Mouse (Mus musculus): ENCODE data around the gene Rps23.
"Not testable (repeated sequence)": the region's sequence is repeated elsewhere in the genome, so short reads cannot be mapped to it uniquely, and the experiment has no call there.

The Rps23 gene

DNA sequence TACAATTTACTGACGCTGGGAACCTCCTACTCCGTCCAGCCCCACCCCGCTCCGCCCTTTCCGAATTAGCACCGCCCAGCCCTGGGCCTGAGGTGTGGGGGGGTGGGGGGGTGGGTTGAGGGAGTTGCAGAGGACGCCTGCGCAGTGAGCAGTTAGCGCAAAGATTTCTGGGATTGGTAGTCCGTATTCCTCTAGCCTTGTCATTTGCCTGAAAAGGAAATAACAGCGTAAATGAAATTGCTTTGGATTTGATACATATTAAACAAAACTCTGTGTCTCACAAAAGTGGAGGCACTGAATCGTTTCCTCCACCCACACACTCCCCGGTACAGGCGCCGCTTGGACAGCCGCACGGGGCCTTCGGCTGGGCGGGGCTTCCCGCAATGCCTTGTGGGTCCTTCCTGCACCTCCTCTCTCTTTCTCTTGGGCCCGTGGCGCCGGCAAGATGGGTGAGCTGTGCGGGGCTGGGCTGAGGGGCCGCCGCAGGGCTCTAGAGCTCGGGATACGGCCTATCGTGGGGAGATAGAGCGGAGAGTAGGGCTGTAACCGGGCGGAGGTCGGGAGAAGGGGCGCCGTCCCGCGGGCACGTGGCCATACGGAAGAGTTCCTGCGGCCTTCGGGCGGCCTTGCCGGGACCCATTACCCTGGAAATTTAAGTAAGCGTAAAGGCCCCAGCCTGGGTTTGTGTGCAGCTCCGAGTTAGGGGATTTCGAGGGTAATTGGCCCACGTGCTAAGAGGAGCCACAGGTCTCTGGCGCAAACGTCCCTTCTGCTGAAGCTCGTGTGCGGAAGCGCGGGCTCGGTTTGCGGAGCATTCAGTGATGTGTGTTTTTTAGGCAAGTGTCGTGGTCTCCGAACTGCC is at the start of gene Rps23:
Gene Rps23 (plus strand): TSS at position 208 of the 862 bp plus-strand sequence.
- peak; percentile 92 for DNase-seq (ENCODE audit: low read depth, low spot score)

DNA sequence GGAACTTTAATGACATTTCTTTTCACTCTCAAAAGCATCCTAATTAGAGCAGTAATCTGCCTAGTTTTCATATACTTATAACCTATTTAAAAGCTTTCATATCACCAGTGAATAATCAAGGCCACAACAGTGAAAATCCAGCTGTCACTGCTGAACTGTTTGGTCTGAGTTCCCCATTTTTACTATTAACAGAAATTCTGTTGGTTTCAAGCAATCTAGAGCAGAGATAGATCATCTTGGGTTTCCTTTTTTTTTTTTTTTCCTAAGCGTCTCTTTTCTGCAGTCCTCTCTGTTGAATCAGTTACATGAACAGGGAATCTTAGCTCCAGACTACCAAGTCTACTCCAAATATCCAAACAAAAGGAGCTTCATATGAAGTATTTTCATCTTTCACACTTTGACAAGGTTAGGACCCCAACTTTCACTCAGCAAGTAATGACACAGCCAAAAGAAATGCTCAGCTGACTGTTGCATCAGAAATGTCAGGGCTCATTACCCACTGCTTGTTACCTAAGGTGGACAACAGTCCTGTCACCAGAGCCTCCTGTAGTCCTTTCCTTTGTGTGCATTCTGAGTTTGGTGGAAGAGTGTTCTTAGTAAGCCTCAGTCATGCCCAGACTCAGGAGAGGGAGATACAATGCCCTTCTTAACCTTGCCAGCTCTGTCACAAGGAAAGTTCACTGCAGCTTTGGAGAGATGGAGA is 40.9 kb upstream of the Rps23 start:
- DNase-seq (ENCODE audit: low read depth, low spot score), result no peak

DNA sequence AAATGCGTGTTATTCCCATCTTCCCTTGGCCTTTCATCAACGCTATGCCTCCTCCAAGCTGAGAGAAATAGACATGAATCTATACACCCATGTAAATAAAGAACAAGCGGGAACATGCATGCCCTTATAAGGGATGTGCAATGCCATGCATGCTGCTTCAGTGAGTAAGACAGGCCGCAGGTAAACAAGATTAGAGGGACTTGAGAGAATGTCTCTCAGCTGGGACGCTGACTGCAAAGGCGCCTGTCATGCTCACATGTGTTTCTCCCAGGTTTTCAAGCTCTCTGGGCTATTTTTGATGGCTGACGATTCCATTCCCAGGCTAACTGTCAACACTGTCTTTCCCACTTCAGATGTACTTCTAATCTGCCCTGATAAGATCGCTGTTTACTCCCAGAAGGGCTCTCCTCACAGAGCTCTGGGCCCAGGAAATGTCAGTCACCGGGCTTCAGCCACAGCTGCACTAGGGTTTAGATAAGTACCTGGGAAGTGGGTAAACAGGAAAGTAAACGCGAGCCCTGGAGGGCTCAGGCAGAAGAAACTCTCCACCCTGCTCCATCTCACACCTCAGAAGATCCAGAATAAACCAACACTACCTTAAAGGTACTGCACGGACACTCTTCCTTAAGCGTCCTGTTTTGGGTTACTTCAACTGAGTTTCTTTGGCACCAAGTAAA is 36.8 kb upstream of the Rps23 start:
- no peak for DNase-seq (ENCODE audit: low read depth, low spot score)

DNA sequence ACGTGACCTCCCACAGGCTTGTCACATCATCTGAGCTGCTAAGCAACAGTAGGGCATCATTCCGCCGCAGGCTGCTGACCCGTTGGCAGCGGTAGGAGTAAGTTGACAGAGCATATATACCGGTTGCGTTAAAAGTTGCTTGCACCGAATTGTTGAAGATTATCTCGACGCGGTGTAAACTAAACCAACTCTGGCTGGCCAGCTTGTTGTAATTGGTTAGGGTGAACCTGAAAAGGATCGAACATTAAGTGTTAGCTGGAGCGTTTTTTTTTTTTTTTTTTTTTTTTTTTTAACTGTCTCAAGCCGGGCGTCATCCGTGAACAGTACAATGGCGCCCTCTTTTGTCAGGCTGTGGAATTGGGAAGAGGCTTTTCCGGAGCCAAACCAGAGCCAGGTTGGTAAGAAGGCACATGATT is 36.2 kb upstream of the Rps23 start:
- DNase-seq (ENCODE audit: low read depth, low spot score), result peak; percentile 34

DNA sequence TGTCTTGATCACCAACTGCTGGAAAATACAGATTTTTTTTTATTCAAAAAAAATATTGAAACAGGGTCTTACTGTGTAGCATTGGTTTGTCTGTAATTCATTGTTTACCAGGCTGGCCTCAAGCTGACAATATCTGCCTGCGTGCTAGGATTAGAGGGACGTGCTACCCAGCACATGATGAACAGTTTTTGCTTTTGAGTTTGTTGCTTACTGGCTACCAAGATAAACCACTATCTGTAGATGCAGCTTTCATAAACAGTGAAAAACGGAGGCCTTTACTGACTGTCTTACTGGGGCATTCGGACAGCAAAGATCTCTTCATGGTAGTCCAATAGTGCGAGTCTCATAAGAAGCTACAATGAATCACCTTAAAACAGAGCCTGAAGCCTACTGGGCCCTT is 32.6 kb upstream of the Rps23 start:
- no peak for DNase-seq (ENCODE audit: low read depth, low spot score)

DNA sequence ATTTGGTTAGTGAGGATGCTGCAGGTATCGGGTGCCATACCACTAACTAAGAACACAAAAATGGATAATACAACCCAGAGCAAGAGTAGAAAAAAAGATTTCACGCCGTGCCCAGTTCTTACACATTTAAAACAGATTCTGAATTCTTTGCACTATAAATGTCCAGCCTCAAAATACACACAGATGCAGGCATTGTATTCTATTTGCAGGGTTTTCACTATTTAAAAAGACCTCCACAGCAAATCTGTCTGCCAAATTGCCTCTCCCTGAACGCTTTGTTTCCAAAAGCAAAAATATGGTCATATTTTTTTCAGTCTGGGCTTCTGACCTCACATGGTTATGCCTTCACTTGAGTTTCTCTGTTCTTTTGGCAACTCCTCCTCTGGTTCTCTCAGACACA is 27.9 kb upstream of the Rps23 start:
- DNase-seq (ENCODE audit: low read depth, low spot score), result no peak

DNA sequence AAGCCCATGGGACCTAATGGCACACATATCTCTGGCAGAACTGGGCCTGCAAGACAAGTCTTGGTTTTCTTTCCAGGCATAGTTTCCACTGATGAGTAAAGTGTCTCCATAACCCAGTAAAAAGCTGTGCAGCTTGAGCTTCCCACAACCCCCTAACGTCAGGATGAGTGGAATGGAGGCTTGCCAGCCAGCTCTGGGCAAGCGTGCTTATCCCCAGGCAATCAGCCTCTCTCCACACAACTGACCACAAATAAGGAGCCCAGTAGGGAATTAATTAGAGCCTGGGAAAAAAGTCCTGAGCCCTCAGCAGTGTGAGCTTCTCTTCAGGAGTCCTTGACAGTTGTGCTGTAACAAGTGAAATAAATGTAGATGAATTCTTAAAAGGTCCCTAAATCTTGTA is 26.7 kb upstream of the Rps23 start:
- DNase-seq (ENCODE audit: low read depth, low spot score), result no peak

DNA sequence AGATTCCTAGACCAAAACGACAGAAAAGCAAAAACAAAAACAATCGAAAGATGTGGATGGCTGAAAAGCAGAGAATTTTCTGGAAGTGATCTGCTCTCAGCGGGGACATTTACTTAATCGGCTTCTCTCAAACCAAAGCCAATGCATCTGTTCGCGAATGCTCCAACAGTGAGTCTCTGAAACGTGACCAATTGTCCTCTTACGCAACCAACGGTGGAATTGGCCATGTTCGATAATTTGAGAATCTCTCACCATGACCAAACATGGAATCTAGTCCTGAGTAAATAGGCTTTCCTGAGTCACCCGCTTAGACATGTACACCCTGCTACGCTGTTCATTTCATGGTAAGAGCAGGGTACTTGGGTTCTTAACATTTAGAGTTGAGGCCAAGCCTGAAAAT is 25.9 kb upstream of the Rps23 start:
- DNase-seq (ENCODE audit: low read depth, low spot score), result no peak

DNA sequence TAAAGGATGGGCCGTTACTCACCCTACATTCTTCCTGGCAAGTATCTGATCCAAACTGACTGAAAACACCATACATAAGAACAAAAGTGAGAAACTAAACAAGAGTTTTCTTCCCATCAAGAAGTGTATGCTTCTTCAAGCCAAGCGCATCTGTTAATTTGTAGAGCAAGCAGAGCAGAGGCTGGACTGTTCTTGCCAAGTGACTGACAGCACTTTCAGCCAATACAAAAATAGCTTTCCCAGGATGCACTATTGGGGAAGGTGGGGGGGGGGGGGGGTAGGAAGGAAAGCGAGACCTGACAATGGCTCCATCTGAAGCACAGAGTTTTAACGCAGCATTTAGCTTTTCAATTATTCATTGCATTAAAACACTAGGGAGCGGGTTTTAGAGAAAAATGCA is 17.6 kb upstream of the Rps23 start, which contains the start of gene Atp6ap1l:
Gene Atp6ap1l (minus strand): TSS at position 180 of the 400 bp plus-strand sequence.
- no peak for DNase-seq (ENCODE audit: low read depth, low spot score)

DNA sequence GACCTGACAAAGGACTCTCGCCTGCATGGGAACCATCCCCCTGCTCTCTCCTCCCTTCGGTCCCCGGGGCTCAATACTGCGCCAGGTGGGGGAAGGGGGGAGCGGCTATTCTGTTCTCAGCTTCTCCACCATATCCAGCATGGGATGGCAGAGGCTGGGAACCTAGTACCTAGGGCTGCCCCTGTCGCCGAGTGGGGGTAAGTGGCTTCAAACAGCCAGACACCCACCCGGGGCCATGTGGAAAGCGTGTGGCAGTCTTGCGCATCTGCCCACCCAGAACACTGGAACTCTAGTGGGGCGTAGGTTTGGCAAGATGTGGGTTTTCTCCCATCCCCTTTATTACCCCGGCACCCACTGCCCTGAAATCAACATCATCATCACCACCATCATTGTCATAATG is 15.4 kb upstream of the Rps23 start:
- no peak for DNase-seq (ENCODE audit: low read depth, low spot score)

DNA sequence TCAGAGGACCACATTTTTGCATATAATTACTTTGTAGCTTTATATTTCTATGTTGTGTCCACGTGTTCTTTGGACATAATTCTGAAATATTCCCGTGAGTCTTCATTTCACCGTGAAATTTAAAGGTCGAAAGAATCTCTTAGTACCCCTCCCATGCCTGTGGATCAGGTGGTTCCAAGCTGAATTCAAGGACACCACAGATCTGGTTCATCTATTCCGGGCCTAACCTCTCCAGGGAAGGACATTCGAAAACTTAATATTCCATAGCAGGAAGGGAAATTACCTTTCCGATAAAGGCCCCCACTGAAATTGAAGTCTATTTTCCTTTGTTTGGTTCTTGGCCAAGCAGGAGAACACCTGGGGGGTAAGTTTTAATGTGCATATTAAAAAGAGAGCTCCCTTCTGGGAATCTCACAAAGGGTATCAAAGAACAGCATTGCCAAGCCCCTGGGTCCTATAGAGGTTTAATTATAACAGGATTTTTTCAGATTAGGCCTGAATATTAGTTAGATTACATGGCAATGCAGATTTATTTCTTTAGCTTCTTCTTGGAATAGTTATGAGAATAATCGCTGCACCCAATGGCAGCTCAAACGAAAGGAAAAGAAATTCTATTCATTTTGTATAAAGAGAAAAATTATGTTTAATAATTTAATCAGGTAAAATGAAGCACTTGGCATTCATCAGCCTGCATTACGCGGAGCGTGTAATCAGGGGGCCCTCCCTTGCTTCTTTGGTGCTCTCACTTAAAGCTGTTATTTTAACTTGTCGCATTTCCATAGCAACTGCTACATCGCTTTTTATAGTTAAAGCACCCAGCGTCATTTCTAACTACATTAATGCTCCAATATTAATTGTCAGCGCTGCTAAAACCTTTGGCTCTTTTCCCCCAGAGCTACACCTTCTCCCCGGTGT is 9.7 kb upstream of the Rps23 start:
- DNase-seq (ENCODE audit: low read depth, low spot score), result no peak

DNA sequence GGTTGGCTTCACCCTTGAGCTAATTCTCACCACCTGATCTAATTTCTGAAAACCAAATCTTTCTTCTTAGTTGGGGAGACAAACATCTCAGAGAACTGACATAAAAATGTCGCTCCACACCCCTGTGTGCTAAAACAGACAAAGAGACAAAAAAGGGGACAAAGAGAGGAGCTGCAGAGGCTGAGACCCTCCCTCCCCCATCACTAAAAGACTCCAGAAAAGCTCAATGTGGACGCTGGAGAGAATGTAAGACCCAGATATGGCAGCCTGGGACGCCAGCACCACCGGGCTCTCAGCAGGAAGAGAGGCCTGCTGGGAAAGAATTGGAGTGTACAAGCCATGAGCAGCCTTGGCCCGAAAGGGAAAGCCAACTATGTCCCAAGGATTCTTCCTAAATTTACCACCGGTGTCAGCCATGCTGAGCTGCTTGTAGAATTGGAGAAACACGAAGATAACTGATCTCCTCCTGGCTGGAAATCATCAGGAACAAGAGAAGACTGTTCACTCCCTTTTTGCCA is 9.0 kb upstream of the Rps23 start:
- DNase-seq (ENCODE audit: low read depth, low spot score), result no peak

DNA sequence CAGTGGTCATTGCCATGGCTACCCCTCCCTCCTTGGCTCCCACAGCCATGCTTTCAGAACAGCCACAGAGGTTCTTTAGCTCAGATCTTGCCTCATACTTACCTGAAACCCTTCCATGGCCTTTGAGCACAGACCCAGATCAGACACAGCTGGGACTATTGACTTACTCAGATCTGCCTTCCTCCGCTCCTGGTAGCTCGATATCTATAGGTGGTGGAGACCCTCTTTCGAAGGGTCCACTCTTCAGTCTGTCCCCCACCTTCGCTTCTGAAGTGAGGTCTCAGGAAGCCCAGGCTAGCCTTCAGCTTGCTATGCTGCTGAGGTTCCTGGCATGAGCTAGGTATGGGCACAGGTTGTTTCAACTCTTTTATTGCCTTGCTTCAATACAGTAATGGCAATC is 8.0 kb upstream of the Rps23 start:
- no peak for DNase-seq (ENCODE audit: low read depth, low spot score)

DNA sequence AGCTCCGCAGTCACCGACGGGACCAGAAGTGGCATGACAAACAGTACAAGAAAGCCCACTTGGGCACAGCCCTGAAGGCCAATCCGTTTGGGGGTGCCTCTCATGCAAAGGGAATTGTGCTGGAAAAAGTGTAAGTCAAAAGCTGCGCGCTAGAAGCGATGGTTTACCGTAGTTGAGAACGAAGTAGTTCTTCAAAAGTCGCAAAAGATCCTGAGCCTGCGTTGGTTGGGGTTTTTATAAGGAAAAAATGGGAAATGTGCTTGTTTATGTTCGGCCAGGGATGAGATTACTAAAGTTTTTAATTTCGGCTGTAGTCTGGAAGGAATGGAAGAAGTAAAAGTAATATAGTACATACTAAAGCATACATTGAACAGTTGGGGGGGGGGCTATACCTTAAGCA is 859 bp downstream of the Rps23 start:
- not testable (repeated sequence) for DNase-seq (ENCODE audit: low read depth, low spot score)

DNA sequence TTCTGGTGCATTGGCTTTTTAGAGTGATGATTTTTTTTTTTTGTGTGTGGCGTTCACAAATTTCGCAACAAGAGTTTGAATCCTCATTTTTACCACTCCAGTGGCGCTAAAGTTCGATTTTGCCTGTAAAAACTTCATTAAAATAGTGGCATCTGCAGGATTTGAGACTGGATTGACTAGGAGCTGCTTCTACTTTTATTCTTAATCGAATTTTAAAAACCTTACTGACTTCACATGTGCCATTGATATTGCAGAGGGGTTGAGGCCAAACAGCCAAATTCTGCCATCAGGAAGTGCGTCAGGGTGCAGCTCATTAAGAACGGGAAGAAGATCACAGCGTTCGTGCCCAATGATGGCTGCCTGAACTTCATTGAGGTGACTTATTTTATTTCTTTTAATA is 1.3 kb downstream of the Rps23 start:
- no peak for DNase-seq (ENCODE audit: low read depth, low spot score)

DNA sequence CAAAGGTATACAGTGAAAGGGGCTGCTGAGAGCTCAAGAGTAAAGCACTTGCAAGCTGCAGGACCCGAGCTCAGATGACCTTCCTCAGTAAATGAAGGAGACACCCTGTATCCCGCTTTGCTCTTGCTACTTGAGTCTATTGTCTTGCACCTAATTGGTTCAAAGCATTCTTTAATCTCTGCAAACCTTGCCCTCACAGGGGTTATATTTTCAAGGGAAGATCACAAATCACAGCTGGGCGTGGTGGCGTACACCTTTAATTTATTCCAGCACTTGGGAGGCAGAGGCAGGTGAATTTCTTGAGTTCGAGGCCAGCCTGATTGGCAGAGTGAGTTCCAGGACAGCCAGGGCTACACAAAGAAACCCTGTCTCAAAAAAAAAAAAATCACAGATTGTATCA is 2.4 kb downstream of the Rps23 start:
- no peak for DNase-seq (ENCODE audit: low read depth, low spot score)

DNA sequence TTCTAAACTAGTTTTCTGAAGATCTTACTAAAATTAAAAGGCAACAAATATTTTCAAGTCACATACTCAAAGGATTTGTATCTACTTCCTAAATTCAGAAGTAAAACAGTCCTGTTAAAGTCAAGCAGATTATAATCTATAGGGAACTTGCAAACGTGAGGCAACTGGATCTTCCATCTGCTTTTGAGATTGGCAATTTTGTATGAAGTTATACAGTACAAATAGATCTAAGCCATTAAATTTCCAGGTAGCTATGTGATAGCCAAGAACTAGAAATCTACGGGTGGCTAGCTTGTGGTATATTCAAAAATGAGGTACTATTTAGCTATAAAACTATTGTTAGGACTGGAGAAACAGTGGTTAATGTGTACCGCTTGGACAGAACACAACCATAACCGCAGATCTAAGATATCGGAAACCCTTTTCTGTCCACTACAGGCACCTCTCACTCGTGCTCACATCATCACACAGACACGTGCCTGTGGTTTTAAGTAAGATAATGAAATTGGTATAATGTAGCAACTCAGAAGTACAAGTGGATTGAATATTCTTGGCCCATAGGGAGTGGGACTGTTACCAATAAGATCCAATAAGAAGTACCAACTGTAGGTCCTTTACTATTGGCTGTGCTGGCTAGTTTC is 3.5 kb downstream of the Rps23 start:
- no peak for DNase-seq (ENCODE audit: low read depth, low spot score)

DNA sequence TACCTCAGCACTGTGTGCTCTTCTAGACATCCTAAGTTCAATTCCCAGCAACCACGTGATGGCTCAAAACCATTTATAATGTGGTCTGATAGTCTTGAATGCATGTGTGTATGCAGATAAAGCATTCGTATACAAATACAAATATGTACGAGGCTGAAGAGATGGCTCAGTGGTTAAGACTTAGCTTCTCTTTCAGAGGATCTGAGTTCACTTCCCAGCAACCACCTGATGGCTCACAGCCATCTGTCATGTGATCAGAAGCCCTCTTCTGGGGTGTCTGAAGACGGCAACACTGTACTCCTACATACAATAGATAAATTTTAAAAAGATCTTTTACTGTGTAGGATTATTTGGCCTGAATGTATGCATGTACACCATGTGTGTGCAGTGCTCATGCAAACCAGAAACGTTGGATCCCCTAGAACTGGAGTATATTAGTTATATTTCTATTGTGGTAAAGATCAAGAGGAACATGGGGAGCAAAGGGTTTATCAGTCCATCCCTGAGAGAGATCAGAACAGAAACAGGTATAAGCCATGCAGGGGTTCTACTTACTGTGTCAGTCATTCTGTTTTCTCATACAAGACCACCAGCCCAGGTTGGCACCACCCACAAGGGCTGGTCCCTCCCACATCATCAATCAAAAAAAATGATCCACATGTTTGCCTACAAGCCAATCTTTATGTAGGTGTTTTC is 4.3 kb downstream of the Rps23 start:
- DNase-seq (ENCODE audit: low read depth, low spot score), result no peak

DNA sequence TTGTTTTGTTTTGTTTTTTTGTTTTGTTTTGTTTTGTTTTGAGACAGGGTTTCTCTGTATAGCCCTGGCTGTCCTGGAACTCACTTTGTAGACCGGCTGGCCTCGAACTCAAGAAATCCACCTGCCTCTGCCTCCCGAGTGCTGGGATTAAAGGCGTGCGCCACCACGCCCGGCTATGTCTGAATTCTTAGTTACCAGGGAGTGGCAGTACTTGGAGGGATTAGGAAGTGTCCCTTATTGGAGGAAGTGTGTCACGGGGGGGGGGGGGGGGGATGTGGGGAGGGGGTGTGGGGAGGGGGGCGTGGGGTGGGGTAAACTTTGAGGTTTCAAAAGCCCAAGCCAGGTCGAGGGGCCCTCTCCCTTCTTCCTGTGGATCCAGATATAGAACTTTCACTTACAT is 5.5 kb downstream of the Rps23 start:
- not testable (repeated sequence) for DNase-seq (ENCODE audit: low read depth, low spot score)

DNA sequence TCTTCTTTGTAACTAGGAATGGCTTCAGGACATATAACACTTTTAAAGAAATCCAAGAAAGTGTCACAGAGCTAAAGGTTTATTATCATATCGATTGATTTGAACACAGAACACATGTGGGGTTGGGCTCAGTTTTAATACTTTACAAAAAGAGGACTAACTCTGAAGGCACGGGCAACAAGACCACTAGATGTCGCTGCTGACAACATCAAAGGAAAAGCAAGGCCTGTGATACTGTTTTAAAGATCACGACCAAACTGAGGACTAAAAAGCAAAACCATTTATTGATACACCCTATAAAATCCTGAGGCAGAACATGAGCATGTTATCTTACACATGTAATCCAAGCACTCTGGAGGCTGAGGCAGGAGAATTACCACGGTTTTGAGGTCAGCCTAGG is 7.1 kb downstream of the Rps23 start:
- DNase-seq (ENCODE audit: low read depth, low spot score), result peak; percentile 48
